Mouse (Mus musculus) neural tube, embryonic 11.5 days (tissue): ENCODE measurements around the gene Kcnq2. TPM values are rescaled to one million over a fixed set of nuclear protein-coding genes. Genes with fewer than 3 reads are reported as not detected.

Experiments used
- ATAC-seq: fragments of 200-750 bp; cut with Nextera tagmentation; 2 replicates; pipeline ENCODE4 v1.8.0; 2017; ENCODE audit warnings: moderate number of reproducible peaks, mild to moderate bottlenecking, moderate TSS enrichment, moderate library complexity; ENCODE audit not compliant: insufficient read depth, low FRiP score, low TSS enrichment
- DNase-seq: peaks from one replicate; pipeline ENCODE4 v3.0.0-alpha.2; 2015; ENCODE audit warnings: low spot score
- H3K27ac ChIP-seq: fragments of 300-500 bp; sonication (generic); 2 replicates; pipeline ENCODE4 v1.5.1; 2014; ENCODE audit warnings: low read depth, mild to moderate bottlenecking, low read length
- H3K27me3 ChIP-seq: fragments of 300-500 bp; sonication (generic); 2 replicates; pipeline ENCODE4 v1.6.1; 2014; ENCODE audit warnings: mild to moderate bottlenecking, low read length, mixed read lengths; ENCODE audit not compliant: control insufficient read depth, insufficient read depth
- H3K36me3 ChIP-seq: fragments of 300-500 bp; sonication (generic); 2 replicates; pipeline ENCODE4 v1.6.1; 2014; ENCODE audit warnings: mild to moderate bottlenecking, low read length, moderate library complexity, mixed read lengths; ENCODE audit not compliant: control insufficient read depth, insufficient read depth
- H3K4me1 ChIP-seq: fragments of 300-500 bp; sonication (generic); 2 replicates; pipeline ENCODE4 v1.6.1; 2014; ENCODE audit warnings: low read length, mixed read lengths; ENCODE audit not compliant: control insufficient read depth, insufficient read depth
- H3K4me2 ChIP-seq: fragments of 300-500 bp; sonication (generic); 2 replicates; pipeline ENCODE4 v1.6.1; 2014; ENCODE audit warnings: low read depth, mild to moderate bottlenecking, moderate library complexity
- H3K4me3 ChIP-seq: fragments of 300-500 bp; sonication (generic); 2 replicates; pipeline ENCODE4 v1.5.1; 2014; ENCODE audit warnings: low read depth, low read length
- H3K9ac ChIP-seq: fragments of 300-500 bp; sonication (generic); 2 replicates; pipeline ENCODE4 v1.6.1; 2014; ENCODE audit warnings: mild to moderate bottlenecking, low read length
- H3K9me3 ChIP-seq: fragments of 300-500 bp; sonication (generic); 2 replicates; pipeline ENCODE4 v1.6.1; 2016; ENCODE audit warnings: low read length; ENCODE audit not compliant: control insufficient read depth
- WGBS: fragments of 180-500 bp; shearing (Covaris S2); extraction: QIAGEN DNeasy Blood & Tissue Kit; methylation state at CpG from one replicate; pipeline ENCODE4 v1.1.7; 2014; 5-methylcytosine and 5-hydroxymethylcytosine counted together
- polyA plus RNA-seq: library from polyadenylated mRNA; unstranded; fragments of >200 nt; fragmentation: Nextera tagmentation; extraction: Ambion mirVana; gene quantifications from 2 replicates; pipeline ENCODE4 v1.2.1, GENCODE M21; 2014

The Kcnq2 gene
- polyA plus RNA-seq, 1 experiment from 2014 or later = 17.1 TPM

DNA sequence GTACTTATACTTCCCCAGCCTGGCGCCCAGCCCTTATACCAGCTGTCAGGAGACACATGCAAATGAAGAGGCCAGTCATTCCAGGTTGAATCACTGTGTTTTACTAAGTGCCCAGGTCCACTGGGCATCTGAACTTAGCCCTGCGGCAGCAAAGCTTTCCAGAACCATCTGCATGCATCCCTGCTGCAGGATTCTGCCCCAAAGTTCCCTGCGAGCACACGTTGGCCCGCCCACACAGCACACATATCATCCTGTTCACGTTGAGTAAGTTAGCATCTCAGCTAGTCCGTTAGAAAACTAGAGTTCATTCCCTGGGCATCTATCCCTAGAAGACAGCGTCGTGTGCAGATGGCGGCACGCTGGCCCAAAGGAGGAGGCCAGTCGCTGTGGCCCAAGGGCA is 59.6 kb downstream of the Kcnq2 start:
- Histone ChIP-seq H3K4me3 (no peak overlapping the region), H3K9ac (no peak overlapping the region), H3K4me2 (no peak overlapping the region), H3K27ac (no peak overlapping the region), H3K36me3 (no peaks in the 10 kb centered on the region), H3K4me1 (no peaks in the 10 kb centered on the region), H3K27me3 (no peaks in the 10 kb centered on the region), H3K9me3 (no peaks in the 10 kb centered on the region)
- WGBS = 83% methylated on average over 12 of the region's 12 CpGs
- no peak for DNase-seq
- ATAC-seq = no peak

DNA sequence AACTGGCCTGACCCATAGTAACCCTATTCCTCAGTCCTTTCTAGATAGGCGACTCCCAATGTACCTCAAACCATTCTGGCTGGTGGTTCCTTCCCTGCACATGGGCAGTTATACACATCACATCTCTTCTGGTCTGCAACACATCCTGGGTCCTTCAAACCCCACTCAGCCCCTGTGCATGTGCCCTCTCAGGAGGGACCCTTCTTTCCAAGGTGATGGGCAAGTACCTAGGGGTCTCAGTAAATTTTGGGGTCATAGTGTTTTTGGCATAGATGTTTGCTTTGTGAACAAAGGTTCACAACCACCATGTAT is 62.7 kb downstream of the Kcnq2 start:
- Histone ChIP-seq H3K27ac (no peak overlapping the region), H3K4me2 (no peak overlapping the region), H3K36me3 (no peaks in the 10 kb centered on the region), H3K4me1 (no peaks in the 10 kb centered on the region), H3K9ac (no peak overlapping the region), H3K4me3 (no peak overlapping the region), H3K27me3 (no peaks in the 10 kb centered on the region), H3K9me3 (no peaks in the 10 kb centered on the region)
- ATAC-seq = 0 out of 2 replicates have a peak, but pooled peaks have one; percentile 16
- no peak for DNase-seq
- whole genome bisulfite sequencing = 0% methylated on average over 1 of the region's 1 CpGs

DNA sequence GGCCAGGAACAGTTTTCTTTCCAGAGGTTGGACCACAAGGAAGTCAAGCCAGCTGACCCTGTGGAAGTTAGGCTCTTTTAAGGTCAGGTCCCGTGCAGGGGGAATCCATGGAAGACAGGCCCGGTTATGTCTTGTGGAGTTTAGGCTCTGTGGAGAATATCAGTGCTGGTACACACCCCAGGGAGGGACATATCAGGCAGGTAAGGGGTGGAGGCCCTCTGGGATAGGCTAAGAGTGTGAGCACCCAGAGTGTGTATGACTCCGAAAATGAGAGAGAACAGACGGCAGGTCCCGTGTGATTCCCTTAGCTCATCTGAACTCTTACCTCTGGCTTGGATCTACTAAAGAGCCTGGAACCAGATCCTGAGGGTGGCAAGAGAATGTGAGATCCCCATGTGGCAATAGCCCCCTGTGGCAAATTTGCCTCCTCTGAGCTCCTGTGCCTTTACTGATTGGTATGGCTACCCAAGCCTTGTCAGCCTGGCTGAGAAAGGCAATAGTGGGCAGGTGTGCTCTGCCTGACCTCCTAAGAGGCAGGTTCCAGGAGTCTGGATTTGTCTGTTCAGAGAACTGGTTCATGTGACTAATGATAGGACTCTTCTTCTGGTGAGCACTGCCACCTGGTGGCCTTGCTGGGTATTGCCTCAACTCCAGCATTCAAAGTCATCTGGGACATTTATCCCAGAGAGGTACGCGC is 63.2 kb downstream of the Kcnq2 start:
- no peaks in the 10 kb centered on the region for H3K9me3 ChIP-seq
- H3K4me2 ChIP-seq = no peak overlapping the region
- H3K9ac ChIP-seq = no peak overlapping the region
- H3K36me3 ChIP-seq = no peaks in the 10 kb centered on the region
- no peak overlapping the region for H3K4me3 ChIP-seq
- DNase-seq (peak; percentile 87), ATAC-seq (peak; percentile 67)
- no peaks in the 10 kb centered on the region for H3K27me3 ChIP-seq
- WGBS = 62% methylated on average over 7 of the region's 7 CpGs
- no peak overlapping the region for H3K27ac ChIP-seq
- no peaks in the 10 kb centered on the region for H3K4me1 ChIP-seq

DNA sequence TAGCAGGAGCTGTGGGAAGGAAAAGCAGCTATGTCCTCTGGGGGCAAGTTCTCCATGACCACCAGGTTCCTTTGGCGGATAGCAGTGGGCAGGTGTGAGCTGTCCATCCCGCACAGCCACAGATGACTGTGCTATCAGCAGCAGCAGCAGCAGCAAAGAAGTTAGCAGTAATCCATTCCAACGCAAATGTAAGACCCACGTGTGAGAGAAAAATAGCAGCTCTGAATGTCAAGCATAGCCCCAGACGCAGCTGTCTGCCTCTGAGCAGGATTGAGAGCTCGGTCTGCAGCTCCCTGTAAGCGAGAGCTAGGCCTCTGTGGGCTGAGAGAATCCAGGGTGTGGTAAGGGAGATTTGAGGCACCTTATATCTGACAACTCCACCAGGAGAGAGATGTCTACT is 65.0 kb downstream of the Kcnq2 start:
- H3K4me3 ChIP-seq = no peak overlapping the region

DNA sequence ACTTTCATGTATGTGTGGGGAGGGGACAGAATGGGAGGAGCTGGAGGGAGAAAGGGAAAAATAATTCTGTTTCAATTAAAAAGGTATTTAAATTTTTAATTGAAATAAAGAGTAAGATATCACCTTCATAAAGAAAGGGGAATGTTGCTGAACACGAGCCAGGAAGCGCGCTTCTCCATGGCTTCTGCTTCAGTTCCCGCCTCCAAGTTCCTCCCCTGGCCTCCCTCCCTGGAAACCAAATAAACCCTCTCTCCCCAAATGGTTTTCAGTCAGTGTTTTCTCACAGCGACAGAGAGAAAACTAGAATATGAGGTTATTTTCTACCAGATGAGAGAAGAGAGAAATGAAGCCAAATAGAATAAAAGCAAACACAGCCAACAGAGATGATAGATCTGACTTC is 66.6 kb downstream of the Kcnq2 start:
- no peak overlapping the region for H3K27ac ChIP-seq
- H3K4me3 ChIP-seq = no peak overlapping the region
- no peaks in the 10 kb centered on the region for H3K9me3 ChIP-seq
- H3K4me1 ChIP-seq = no peaks in the 10 kb centered on the region
- no peak for ATAC-seq
- no peak for DNase-seq
- no peaks in the 10 kb centered on the region for H3K27me3 ChIP-seq
- no peak overlapping the region for H3K4me2 ChIP-seq
- no peak overlapping the region for H3K9ac ChIP-seq
- 75% methylated on average over 5 of the region's 5 CpGs for WGBS
- H3K36me3 ChIP-seq = no peaks in the 10 kb centered on the region

More for the DNA sequence above, 65.0 kb downstream of the Kcnq2 start:
- H3K27me3 ChIP-seq = no peaks in the 10 kb centered on the region
- DNase-seq (no peak), ATAC-seq (no peak)
- WGBS = 64% methylated on average over 7 of the region's 7 CpGs
- H3K4me2 ChIP-seq = no peak overlapping the region
- H3K9me3 ChIP-seq = no peaks in the 10 kb centered on the region
- H3K4me1 ChIP-seq = no peaks in the 10 kb centered on the region
- no peak overlapping the region for H3K9ac ChIP-seq
- no peaks in the 10 kb centered on the region for H3K36me3 ChIP-seq
- no peak overlapping the region for H3K27ac ChIP-seq

DNA sequence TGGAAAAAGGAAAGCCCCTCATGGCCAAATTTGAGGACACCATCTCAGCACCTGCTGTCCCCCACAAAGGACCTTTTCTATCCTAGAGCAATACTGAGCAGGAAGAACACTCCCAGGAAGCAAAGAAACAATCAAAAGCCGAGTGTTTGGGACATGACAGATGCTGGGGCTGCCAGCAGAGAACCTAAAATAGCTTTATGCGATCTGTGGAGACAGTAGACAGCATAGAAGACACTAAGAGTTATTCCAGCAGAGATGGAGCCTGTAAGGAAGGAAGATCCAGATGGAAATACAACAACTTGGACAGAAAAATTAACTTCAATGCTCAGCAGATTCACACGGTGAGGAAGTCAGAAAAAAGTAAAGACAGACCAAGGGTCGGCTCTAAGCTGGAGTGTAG is 69.3 kb downstream of the Kcnq2 start:
- Histone ChIP-seq H3K4me1 (no peaks in the 10 kb centered on the region), H3K4me3 (no peak overlapping the region), H3K4me2 (no peak overlapping the region), H3K9ac (no peak overlapping the region), H3K36me3 (no peaks in the 10 kb centered on the region), H3K27me3 (no peaks in the 10 kb centered on the region), H3K9me3 (no peaks in the 10 kb centered on the region), H3K27ac (no peak overlapping the region)
- DNase-seq (no peak), ATAC-seq (no peak)
- 68% methylated on average over 4 of the region's 4 CpGs for WGBS

DNA sequence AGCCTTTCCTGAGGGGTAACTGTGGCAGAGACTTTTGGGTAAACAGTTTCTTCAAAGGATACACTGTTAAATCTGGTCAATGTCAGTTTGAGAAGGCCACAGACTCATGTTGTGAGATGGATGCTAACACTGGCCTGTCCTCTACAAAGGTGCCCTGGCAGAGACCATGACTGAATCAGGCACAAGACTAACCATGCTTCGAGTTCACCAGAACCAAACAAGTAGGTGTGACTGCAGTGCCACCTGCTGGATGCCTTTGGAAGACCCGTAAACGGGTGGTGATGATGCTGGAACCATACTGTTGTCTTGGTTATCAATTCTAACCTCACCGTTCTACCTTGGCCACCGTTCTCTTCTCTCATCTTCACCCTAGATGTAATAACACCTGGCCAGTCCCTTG is 75.0 kb downstream of the Kcnq2 start:
- 18% methylated on average over 5 of the region's 5 CpGs for WGBS

DNA sequence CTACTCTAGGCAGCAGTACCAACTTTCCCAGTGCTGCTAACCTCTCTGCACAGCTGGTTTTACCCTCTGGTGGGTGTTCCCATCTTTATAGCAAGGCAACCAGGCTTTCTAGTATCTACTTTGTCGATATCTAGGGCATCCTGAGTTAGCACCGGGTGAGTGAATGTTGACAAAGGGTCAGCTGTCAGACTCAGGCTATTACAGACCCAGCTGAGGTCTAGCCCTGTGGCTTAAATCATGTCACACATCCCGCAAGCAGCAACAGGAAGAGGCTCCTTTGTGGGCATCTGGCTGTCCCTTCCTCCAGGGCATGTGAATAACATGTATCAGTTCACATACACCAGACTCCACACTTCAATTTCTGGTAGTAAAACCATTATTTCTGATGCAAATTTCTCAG is 76.9 kb downstream of the Kcnq2 start:
- WGBS = 27% methylated on average over 3 of the region's 3 CpGs
- H3K27ac ChIP-seq = peak overlapping the region; percentile 45; the same call in 1 of the 2 replicates
- H3K9me3 ChIP-seq = no peaks in the 10 kb centered on the region
- DNase-seq (no peak), ATAC-seq (peak; percentile 59)
- no peak overlapping the region for H3K9ac ChIP-seq
- H3K4me3 ChIP-seq = no peak overlapping the region
- peaks cover 9% of the 10 kb centered on the region; the same call in 1 of the 2 replicates for H3K4me1 ChIP-seq
- no peaks in the 10 kb centered on the region for H3K36me3 ChIP-seq
- no peaks in the 10 kb centered on the region for H3K27me3 ChIP-seq
- no peak overlapping the region for H3K4me2 ChIP-seq

More for the DNA sequence above, 75.0 kb downstream of the Kcnq2 start:
- Histone ChIP-seq H3K27ac (no peak overlapping the region), H3K27me3 (no peaks in the 10 kb centered on the region), H3K4me1 (peaks cover 9% of the 10 kb centered on the region; the same call in 1 of the 2 replicates), H3K36me3 (no peaks in the 10 kb centered on the region), H3K9me3 (no peaks in the 10 kb centered on the region), H3K4me3 (no peak overlapping the region), H3K9ac (no peak overlapping the region), H3K4me2 (no peak overlapping the region)
- ATAC-seq (peak; percentile 45; the same call in 1 of the 2 replicates), DNase-seq (peak; percentile 86)

DNA sequence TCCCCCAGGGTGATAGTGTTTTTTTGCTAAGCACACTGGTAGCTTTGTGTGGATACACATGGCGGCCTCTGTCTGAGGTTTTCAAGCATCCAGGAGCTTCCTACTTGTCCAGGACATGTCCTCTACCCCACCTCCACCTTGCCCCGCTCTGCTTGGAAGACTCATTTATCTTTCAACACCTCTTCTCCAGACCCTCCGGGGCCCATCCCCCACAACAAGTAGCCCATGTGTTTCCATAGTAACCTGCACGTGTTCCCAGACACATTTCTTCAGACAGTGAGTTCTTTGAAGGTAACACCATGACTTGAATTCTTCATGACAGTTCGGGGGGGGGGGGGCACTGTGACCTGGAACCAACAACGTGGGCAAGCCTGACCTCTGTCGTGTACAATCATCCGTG is 77.8 kb downstream of the Kcnq2 start:
- WGBS = 36% methylated on average over 8 of the region's 8 CpGs
- Histone ChIP-seq H3K4me2 (no peak overlapping the region), H3K27ac (no peak overlapping the region), H3K36me3 (no peaks in the 10 kb centered on the region), H3K9me3 (no peaks in the 10 kb centered on the region), H3K4me3 (no peak overlapping the region), H3K9ac (no peak overlapping the region), H3K27me3 (no peaks in the 10 kb centered on the region), H3K4me1 (peaks cover 9% of the 10 kb centered on the region; the same call in 1 of the 2 replicates)
- DNase-seq (peak; percentile 51), ATAC-seq (no peak; the same call in 1 of the 2 replicates)
